Mouse (Mus musculus): Measurements from ENCODE around the gene Ube2k. TPM values are rescaled to one million over a fixed set of nuclear protein-coding genes. Genes with fewer than 3 reads are reported as not detected.
A peak's percentile ranks its signal among the peaks of the same experiment; 100 is the strongest.

The Ube2k gene
- 95.3 TPM for polyA plus RNA-seq (2012; fragmentation: generic; extraction: Trizol)

GRCm38 (mm10) chr5:65536751-65537419 is at the start of gene Ube2k, which contains the start of gene Smim14:
Ube2k (plus strand) TSS chr5:65537233.
Smim14 (minus strand) TSS chr5:65537184.
- peaks cover 44% of the 10 kb centered on the region for H3K79me2 ChIP-seq (ENCODE audit: control insufficient read depth, insufficient read depth)
- peak within 1 kb of the TSS; percentile 97 for H3K4me2 ChIP-seq (ENCODE audit: low read depth)
- no peaks in the 10 kb centered on the region for H3K36me3 ChIP-seq (ENCODE audit: control insufficient read depth, insufficient read depth)
- peak within 1 kb of the TSS; percentile 86 for H3K4me3 ChIP-seq
- no peaks in the 10 kb centered on the region for H3K27me3 ChIP-seq (ENCODE audit: control insufficient read depth, insufficient read depth, insufficient read length)
- TF ChIP-seq MAX (IDR thresholded peaks at IDR 0.05; ENCODE audit: low read depth) (no peak), E2F4 (IDR thresholded peaks at IDR 0.05; ENCODE audit: insufficient read depth) (no peak), USF1 (IDR thresholded peaks at IDR 0.05; ENCODE audit: low read depth) (no peak), TCF3 (IDR thresholded peaks at IDR 0.05; ENCODE audit: insufficient read length, low read depth) (no peak), REST (IDR thresholded peaks at IDR 0.05; ENCODE audit: insufficient read depth, insufficient read length) (no peak), POLR2AphosphoS2 (IDR thresholded peaks at IDR 0.05; ENCODE audit: insufficient read length, low read depth) (peak; percentile 97), MYOD1 (IDR thresholded peaks at IDR 0.05; ENCODE audit: control insufficient read depth in 1 of 3, insufficient read length in 2 of 3, low read depth in 2 of 3) (peak in 1 of 3 experiments; percentile 50), POLR2A (IDR thresholded peaks at IDR 0.05; ENCODE audit: insufficient read length, low read depth) (peak; percentile 99), CEBPB (IDR thresholded peaks at IDR 0.05; ENCODE audit: insufficient read depth, poor library complexity, severe bottlenecking) (no peak)
- H3ac ChIP-seq (ENCODE audit: control insufficient read depth, insufficient read length), result peak within 1 kb of the TSS; percentile 93

- no peak overlapping the region for H3K4me2 ChIP-seq (ENCODE audit: low read depth)
- H3K79me2 ChIP-seq (ENCODE audit: control insufficient read depth, insufficient read depth), result peaks cover 43% of the 10 kb centered on the region
- H3ac ChIP-seq (ENCODE audit: control insufficient read depth, insufficient read length), result no peak overlapping the region
- no peak overlapping the region for H3K4me3 ChIP-seq
- no peaks in the 10 kb centered on the region for H3K36me3 ChIP-seq (ENCODE audit: control insufficient read depth, insufficient read depth)
- TF ChIP-seq CEBPB (IDR thresholded peaks at IDR 0.05; ENCODE audit: insufficient read depth, poor library complexity, severe bottlenecking) (no peak), USF1 (IDR thresholded peaks at IDR 0.05; ENCODE audit: low read depth) (no peak), MYOG (IDR thresholded peaks at IDR 0.05; ENCODE audit: control insufficient read depth in 1 of 3, insufficient read depth in 1 of 3, insufficient read length in 2 of 3, low read depth in 2 of 3) (no peak), MYOD1 (IDR thresholded peaks at IDR 0.05; ENCODE audit: control insufficient read depth in 1 of 3, insufficient read length in 2 of 3, low read depth in 2 of 3) (no peak), MAX (IDR thresholded peaks at IDR 0.05; ENCODE audit: low read depth) (no peak)
- no peaks in the 10 kb centered on the region for H3K27me3 ChIP-seq (ENCODE audit: control insufficient read depth, insufficient read depth, insufficient read length)
Observed at GRCm38 (mm10) chr5:65487381-65487780, 49.7 kb upstream of the Ube2k start.

GRCm38 (mm10) chr5:65488725-65489124 is 48.3 kb upstream of the Ube2k start:
- Histone ChIP-seq H3K27me3 (ENCODE audit: control insufficient read depth, insufficient read depth, insufficient read length) (no peaks in the 10 kb centered on the region), H3K4me3 (no peak overlapping the region), H3ac (ENCODE audit: control insufficient read depth, insufficient read length) (no peak overlapping the region), H3K4me2 (ENCODE audit: low read depth) (no peak overlapping the region), H3K36me3 (ENCODE audit: control insufficient read depth, insufficient read depth) (no peaks in the 10 kb centered on the region), H3K79me2 (ENCODE audit: control insufficient read depth, insufficient read depth) (peaks cover 43% of the 10 kb centered on the region)
- no peak for TF ChIP-seq POLR2AphosphoS2 (IDR thresholded peaks at IDR 0.05; ENCODE audit: insufficient read length, low read depth)
- TF ChIP-seq TCF3 (IDR thresholded peaks at IDR 0.05; ENCODE audit: insufficient read length, low read depth), result no peak
- TF ChIP-seq REST (IDR thresholded peaks at IDR 0.05; ENCODE audit: insufficient read depth, insufficient read length), result no peak
- no peak for TF ChIP-seq CEBPB (IDR thresholded peaks at IDR 0.05; ENCODE audit: insufficient read depth, poor library complexity, severe bottlenecking)
- TF ChIP-seq USF1 (IDR thresholded peaks at IDR 0.05; ENCODE audit: low read depth), result no peak
- no peak for TF ChIP-seq POLR2A (IDR thresholded peaks at IDR 0.05; ENCODE audit: insufficient read length, low read depth)
- TF ChIP-seq E2F4 (IDR thresholded peaks at IDR 0.05; ENCODE audit: insufficient read depth), result no peak

GRCm38 (mm10) chr5:65489830-65490229 is 47.2 kb upstream of the Ube2k start:
- Histone ChIP-seq H3K79me2 (ENCODE audit: control insufficient read depth, insufficient read depth) (peaks cover 39% of the 10 kb centered on the region), H3K4me2 (ENCODE audit: low read depth) (peak overlapping the region; percentile 30), H3ac (ENCODE audit: control insufficient read depth, insufficient read length) (no peak overlapping the region), H3K36me3 (ENCODE audit: control insufficient read depth, insufficient read depth) (no peaks in the 10 kb centered on the region), H3K4me3 (no peak overlapping the region), H3K27me3 (ENCODE audit: control insufficient read depth, insufficient read depth, insufficient read length) (no peaks in the 10 kb centered on the region)
- TF ChIP-seq TCF12 (IDR thresholded peaks at IDR 0.05; ENCODE audit: insufficient read depth, poor library complexity, severe bottlenecking) (no peak), POLR2A (IDR thresholded peaks at IDR 0.05; ENCODE audit: insufficient read length, low read depth) (no peak), USF1 (IDR thresholded peaks at IDR 0.05; ENCODE audit: low read depth) (no peak), REST (IDR thresholded peaks at IDR 0.05; ENCODE audit: insufficient read depth, insufficient read length) (no peak), MAX (IDR thresholded peaks at IDR 0.05; ENCODE audit: low read depth) (no peak), SRF (IDR thresholded peaks at IDR 0.05; ENCODE audit: control insufficient read depth, insufficient read length, low read depth) (no peak), MYOG (IDR thresholded peaks at IDR 0.05; ENCODE audit: control insufficient read depth in 1 of 3, insufficient read depth in 1 of 3, insufficient read length in 2 of 3, low read depth in 2 of 3) (no peak), POLR2AphosphoS2 (IDR thresholded peaks at IDR 0.05; ENCODE audit: insufficient read length, low read depth) (no peak), CEBPB (IDR thresholded peaks at IDR 0.05; ENCODE audit: insufficient read depth, poor library complexity, severe bottlenecking) (no peak), MYOD1 (IDR thresholded peaks at IDR 0.05; ENCODE audit: control insufficient read depth in 1 of 3, insufficient read length in 2 of 3, low read depth in 2 of 3) (no peak), E2F4 (IDR thresholded peaks at IDR 0.05; ENCODE audit: insufficient read depth) (no peak)
